Mouse (Mus musculus): ENCODE data around the gene Vmn1r111. TPM values are rescaled to one million over a fixed set of nuclear protein-coding genes. Genes with fewer than 3 reads are reported as not detected.
"Not testable (repeated sequence)": the region's sequence is repeated elsewhere in the genome, so short reads cannot be mapped to it uniquely, and the experiment has no call there.

Gene Vmn1r111
- total RNA-seq (2021): not detected
- long read RNA-seq, experiment 1: 0 reads
- long read RNA-seq, experiment 2: 0 reads

DNA sequence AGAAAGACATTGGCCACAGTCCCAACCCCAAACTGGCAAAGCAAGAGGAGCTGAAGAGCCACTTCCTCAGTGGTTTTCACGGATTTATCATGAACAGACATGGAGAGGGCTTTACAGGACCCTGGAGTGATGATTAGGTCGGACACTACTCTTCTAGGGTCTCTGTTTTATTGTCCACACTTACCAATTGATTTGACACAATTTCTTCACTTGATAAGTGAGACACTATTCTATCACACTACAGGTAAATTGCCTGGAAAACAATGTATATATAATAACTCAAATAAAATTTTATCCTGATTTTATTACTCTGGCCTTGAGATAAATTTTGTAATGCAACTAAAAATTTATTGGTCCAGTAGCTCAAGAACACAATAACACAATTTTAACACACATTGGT, at the start of gene Vmn1r111:
TSS of gene Vmn1r111 (minus strand) at position 101 of the 400 bp plus-strand sequence.
- not testable (repeated sequence) for DNase-seq (ENCODE audit: low spot score in 2 of 2)

DNA sequence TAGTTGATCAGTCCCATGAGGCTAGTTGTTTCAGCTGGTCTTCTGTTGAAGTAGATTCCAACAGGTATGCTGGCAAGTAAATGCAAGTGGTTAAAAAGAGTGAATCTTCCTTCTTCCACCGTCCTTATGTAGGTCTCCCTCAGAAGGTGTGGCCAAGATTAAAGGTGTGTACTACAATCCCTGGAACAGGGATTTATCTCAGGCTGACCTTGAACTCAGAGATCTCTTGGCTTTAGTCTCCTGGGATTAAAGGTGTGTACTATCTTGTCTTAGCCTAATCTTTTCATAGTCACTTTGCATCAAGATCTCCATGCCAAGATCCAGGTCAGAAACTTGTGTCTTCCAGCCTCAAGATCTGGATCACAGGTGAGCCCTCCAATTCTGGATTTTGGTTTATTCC, 27.5 kb upstream of the Vmn1r111 start, which contains the start of gene Gm10668:
TSS of gene Gm10668 (minus strand) at position 101 of the 400 bp plus-strand sequence.
- DNase-seq (ENCODE audit: low spot score in 2 of 2): not testable (repeated sequence)

DNA sequence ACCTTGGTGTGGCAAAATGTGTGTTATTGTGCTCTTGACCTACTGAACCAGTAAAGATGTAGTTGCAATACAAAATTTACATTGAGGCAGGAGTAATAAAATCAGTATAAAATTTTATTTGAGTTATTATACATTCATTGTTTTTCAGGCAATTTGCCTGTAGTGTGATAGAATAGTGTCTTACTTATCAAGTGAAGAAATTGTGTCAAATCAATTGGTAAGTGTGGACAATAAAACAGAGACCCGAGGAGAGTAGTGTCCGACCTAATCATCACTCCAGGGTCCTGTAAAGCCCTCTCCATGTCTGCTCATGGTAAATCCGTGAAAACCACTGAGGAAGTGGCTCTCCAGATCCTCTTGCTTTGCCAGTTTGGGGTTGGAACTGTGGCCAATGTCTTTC, 34.4 kb downstream of the Vmn1r111 start, which contains the start of gene Vmn1r107:
TSS of gene Vmn1r107 (plus strand) at position 301 of the 400 bp plus-strand sequence.
- not testable (repeated sequence) for DNase-seq (ENCODE audit: low spot score in 2 of 2)

Other genes starting within 250 kb of the Vmn1r111 start
- gene Gm10670, start 228.3 kb downstream of the Vmn1r111 start, total RNA-seq (2021): not detected
- not detected for gene Vmn1r103, start 192.7 kb downstream of the Vmn1r111 start, total RNA-seq (2021)
- not detected for gene Vmn1r104, start 169.4 kb downstream of the Vmn1r111 start, total RNA-seq (2021)
- not detected for gene Gm5726, start 157.5 kb downstream of the Vmn1r111 start, total RNA-seq (2021)
- not detected for gene Gm4141, start 127.0 kb downstream of the Vmn1r111 start, total RNA-seq (2021)
- gene Gm4513, start 104.2 kb downstream of the Vmn1r111 start, total RNA-seq (2021): not detected
- not detected for gene Vmn1r107, start 34.3 kb downstream of the Vmn1r111 start, total RNA-seq (2021)
- gene Gm10668, start 27.4 kb upstream of the Vmn1r111 start, total RNA-seq (2021): not detected
- not detected for gene Vmn1r112, start 68.0 kb upstream of the Vmn1r111 start, total RNA-seq (2021)
- gene Vmn1r113, start 84.1 kb upstream of the Vmn1r111 start, total RNA-seq (2021): not detected
- not detected for gene Vmn1r114, start 109.0 kb upstream of the Vmn1r111 start, total RNA-seq (2021)
- not detected for gene Vmn1r115, start 141.8 kb upstream of the Vmn1r111 start, total RNA-seq (2021)
- not detected for gene Vmn1r116, start 169.0 kb upstream of the Vmn1r111 start, total RNA-seq (2021)
- not detected for gene Vmn1r117, start 180.9 kb upstream of the Vmn1r111 start, total RNA-seq (2021)
- not detected for gene Vmn1r118, start 209.1 kb upstream of the Vmn1r111 start, total RNA-seq (2021)